Mouse (Mus musculus) lung, postnatal 0 days (tissue): ENCODE measurements around the gene 1700030K09Rik.

Source experiments
- CTCF ChIP-seq: IDR thresholded peaks from 2 replicates; pipeline ENCODE4 v1.5.1; 2016; ENCODE audit warnings: antibody characterized with exemption, mild to moderate bottlenecking
- EP300 ChIP-seq: IDR thresholded peaks from 2 replicates; pipeline ENCODE4 v1.6.1; 2016; ENCODE audit warnings: antibody characterized with exemption, mild to moderate bottlenecking, control low read depth

DNA sequence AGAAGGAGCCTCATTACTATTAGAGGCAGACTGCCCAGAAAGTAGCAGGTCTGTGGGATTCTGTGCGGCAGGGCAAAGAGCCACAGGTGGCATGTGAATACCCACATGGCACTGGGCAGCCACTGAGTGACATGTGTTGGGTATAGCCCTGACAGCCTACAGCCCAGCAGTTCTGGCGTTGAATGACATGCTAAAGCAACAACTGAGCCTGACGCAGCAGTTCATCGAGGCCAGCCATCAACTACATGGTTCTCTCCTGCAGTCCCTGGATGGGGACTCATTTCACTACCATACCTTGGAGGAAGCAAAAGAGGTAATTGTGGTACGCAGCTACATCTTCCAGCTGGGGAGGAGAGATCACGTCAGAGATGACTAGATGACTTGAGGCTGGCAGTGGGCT is 14.8 kb downstream of the 1700030K09Rik start:
- TF ChIP-seq CTCF (no peak), EP300 (no peak)
